Mouse (Mus musculus) hindbrain, embryonic 15.5 days (tissue): Measurements from ENCODE around the gene Camta1. TPM values are rescaled to one million over a fixed set of nuclear protein-coding genes. Genes with fewer than 3 reads are reported as not detected.

Experiments used
- ATAC-seq: fragments of 200-750 bp; cut with Nextera tagmentation; 2 replicates; pipeline ENCODE4 v1.8.0; 2017; ENCODE audit warnings: low read depth, moderate number of reproducible peaks, moderate TSS enrichment; ENCODE audit not compliant: low FRiP score
- H3K27ac ChIP-seq: fragments of 300-500 bp; sonication (generic); replicated peaks from 2 replicates; pipeline ENCODE4 v1.5.1; 2015; ENCODE audit warnings: mild to moderate bottlenecking, inconsistent platforms
- H3K27me3 ChIP-seq: fragments of 300-500 bp; sonication (generic); 2 replicates; pipeline ENCODE4 v1.6.1; 2015; ENCODE audit warnings: control low read depth, inconsistent platforms
- H3K36me3 ChIP-seq: fragments of 300-500 bp; sonication (generic); 2 replicates; pipeline ENCODE4 v1.6.1; 2015; ENCODE audit warnings: control low read depth, inconsistent platforms
- H3K4me1 ChIP-seq: fragments of 300-500 bp; sonication (generic); replicated peaks from 2 replicates; pipeline ENCODE4 v1.6.1; 2015; ENCODE audit warnings: control low read depth, inconsistent platforms
- H3K4me2 ChIP-seq: fragments of 300-500 bp; sonication (generic); 2 replicates; pipeline ENCODE4 v1.6.1; 2015; ENCODE audit warnings: moderate library complexity, mild to moderate bottlenecking, inconsistent platforms
- H3K4me3 ChIP-seq: fragments of 300-500 bp; sonication (generic); 2 replicates; pipeline ENCODE4 v1.5.1; 2015; ENCODE audit warnings: mild to moderate bottlenecking, inconsistent platforms
- H3K9ac ChIP-seq: fragments of 300-500 bp; sonication (generic); 2 replicates; pipeline ENCODE4 v1.6.1; 2015; ENCODE audit warnings: inconsistent platforms
- H3K9me3 ChIP-seq: fragments of 300-500 bp; sonication (generic); 2 replicates; pipeline ENCODE4 v1.6.1; 2016; ENCODE audit warnings: control low read depth, inconsistent platforms
- WGBS: fragments of 180-500 bp; shearing (Covaris S2); methylation state at CpG from one replicate; pipeline ENCODE4 v1.1.7; 2015; 5-methylcytosine and 5-hydroxymethylcytosine counted together
- polyA plus RNA-seq: library from polyadenylated mRNA; unstranded; fragments of >200 nt; fragmentation: Nextera tagmentation; extraction: Ambion mirVana; gene quantifications from 2 replicates; pipeline ENCODE4 v1.2.1, GENCODE M21; 2015

Camta1 gene
- polyA plus RNA-seq, 1 experiment from 2014 or later: 150 TPM

DNA sequence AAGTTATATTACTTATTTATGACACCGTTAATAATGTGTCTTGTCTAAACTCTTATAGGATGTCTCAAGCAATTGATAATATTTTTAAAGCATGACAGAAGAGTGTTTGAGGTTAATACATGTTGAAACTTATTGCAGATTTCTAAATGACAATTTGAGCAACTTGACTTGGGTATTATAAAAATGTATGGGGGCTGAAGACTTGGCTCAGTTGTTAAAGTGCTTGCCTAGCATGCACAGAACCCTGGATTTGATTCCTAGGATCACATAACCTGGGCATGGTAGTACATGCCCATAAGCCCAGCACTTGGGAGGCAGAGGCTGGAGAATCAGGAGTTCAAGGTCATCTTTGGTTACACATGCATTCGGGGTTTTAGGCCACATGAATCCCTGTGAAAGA is 992.8 kb downstream of the Camta1 start:
- no peaks in the 10 kb centered on the region for H3K9me3 ChIP-seq
- no peak for ATAC-seq
- WGBS: 88% methylated on average over 2 of the region's 2 CpGs
- H3K36me3 ChIP-seq: peaks cover 28% of the 10 kb centered on the region
- no peak overlapping the region for H3K4me3 ChIP-seq
- H3K4me2 ChIP-seq: no peak overlapping the region
- H3K27me3 ChIP-seq: no peaks in the 10 kb centered on the region
- no peak overlapping the region for H3K27ac ChIP-seq
- H3K9ac ChIP-seq: no peak overlapping the region
- H3K4me1 ChIP-seq: peaks cover 21% of the 10 kb centered on the region

GRCm38 (mm10) chr4:150868161-150868560 is 993.5 kb downstream of the Camta1 start:
- Histone ChIP-seq H3K27me3 (no peaks in the 10 kb centered on the region), H3K4me2 (no peak overlapping the region), H3K27ac (no peak overlapping the region), H3K4me1 (peaks cover 21% of the 10 kb centered on the region), H3K36me3 (peaks cover 28% of the 10 kb centered on the region), H3K9me3 (no peaks in the 10 kb centered on the region), H3K9ac (no peak overlapping the region), H3K4me3 (no peak overlapping the region)
- no peak for ATAC-seq
- WGBS: 88% methylated on average over 6 of the region's 6 CpGs

Other genes with a start within 250 kb of the Camta1 start
- 79.8 and 81.6 TPM in 2 replicates for gene Dnajc11, start 71.8 kb upstream of the Camta1 start, polyA plus RNA-seq
- gene Thap3, start 127.1 kb upstream of the Camta1 start, polyA plus RNA-seq: 35.7 and 36.7 TPM in 2 replicates
- gene Phf13, start 134.4 kb upstream of the Camta1 start, polyA plus RNA-seq: 23.1 and 25.5 TPM in 2 replicates
- gene Klhl21, start 146.9 kb upstream of the Camta1 start, polyA plus RNA-seq: 4.7 and 5.4 TPM in 2 replicates
- gene Zbtb48, start 165.8 kb upstream of the Camta1 start, polyA plus RNA-seq: 18.3 and 18.5 TPM in 2 replicates
- gene Tas1r1, start 176.7 kb upstream of the Camta1 start, polyA plus RNA-seq: 1.6 and 1.8 TPM in 2 replicates
- 24.7 and 27.1 TPM in 2 replicates for gene Nol9, start 177.4 kb upstream of the Camta1 start, polyA plus RNA-seq
- 11.7 and 13.5 TPM in 2 replicates for gene Plekhg5, start 210.6 kb upstream of the Camta1 start, polyA plus RNA-seq